Mouse (Mus musculus) MEL (cell line): ENCODE data around the gene Snf8. TPM values are rescaled to one million over a fixed set of nuclear protein-coding genes. Genes with fewer than 3 reads are reported as not detected.

Experiments
- DNase-seq: peaks from one replicate; pipeline ENCODE4 v3.0.0; 2011; ENCODE audit warnings: low read depth, low spot score
- H3K27ac ChIP-seq: 2 replicates; pipeline ENCODE4 v1.5.1; 2012; ENCODE audit warnings: low read depth, mild to moderate bottlenecking, control low read depth, low read length, moderate library complexity; ENCODE audit not compliant: control insufficient read depth
- H3K27me3 ChIP-seq, 2 experiments: fragments of 150-350 bp in 1 of 2; sonication (generic) in 1 of 2; 2 replicates each; pipeline ENCODE4 v1.6.1; 2012; ENCODE audit warnings: low read length in 2 of 2, mild to moderate bottlenecking in 2 of 2, improper control_type of control experiment in 1 of 2, moderate library complexity in 1 of 2; ENCODE audit not compliant: insufficient read depth in 2 of 2, control insufficient read depth in 1 of 2
- H3K36me3 ChIP-seq, 2 experiments: 2 replicates each; pipeline ENCODE4 v1.6.1; 2012 to 2014; ENCODE audit warnings: low read length in 2 of 2, improper control_type of control experiment in 1 of 2, inconsistent platforms in 1 of 2, mild to moderate bottlenecking in 1 of 2; ENCODE audit not compliant: insufficient read depth in 2 of 2, control insufficient read depth in 1 of 2
- H3K4me1 ChIP-seq, 2 experiments: fragments of 150-350 bp in 1 of 2; sonication (generic) in 1 of 2; 2 replicates each; pipeline ENCODE4 v1.6.1; 2012; ENCODE audit warnings: low read length in 2 of 2, improper control_type of control experiment in 1 of 2, mild to moderate bottlenecking in 1 of 2; ENCODE audit not compliant: insufficient read depth in 2 of 2, control insufficient read depth in 1 of 2
- H3K4me3 ChIP-seq, 2 experiments: fragments of 150-350 bp in 1 of 2; sonication (generic) in 1 of 2; 2 replicates each; pipeline ENCODE4 v1.5.1; 2012; ENCODE audit warnings: low read depth in 2 of 2, low read length in 2 of 2, mild to moderate bottlenecking in 2 of 2, moderate library complexity in 2 of 2, control low read depth in 1 of 2, improper control_type of control experiment in 1 of 2; ENCODE audit not compliant: control insufficient read depth in 1 of 2, insufficient read depth in 1 of 2
- H3K79me2 ChIP-seq: 2 replicates; pipeline ENCODE4 v1.6.1; 2012; ENCODE audit warnings: mild to moderate bottlenecking, low read length, moderate library complexity; ENCODE audit not compliant: control insufficient read depth, poor library complexity, insufficient read depth
- H3K9ac ChIP-seq: 2 replicates; pipeline ENCODE4 v1.6.1; 2012; ENCODE audit warnings: low read depth, mild to moderate bottlenecking, control low read depth, low read length, moderate library complexity; ENCODE audit not compliant: control insufficient read depth, poor library complexity, severe bottlenecking
- H3K9me3 ChIP-seq: fragments of 150-350 bp; sonication (generic); replicated peaks from 2 replicates; pipeline ENCODE4 v1.6.1; 2012; ENCODE audit warnings: mild to moderate bottlenecking, low read length, improper control_type of control experiment, moderate library complexity; ENCODE audit not compliant: insufficient read depth
- BHLHE40 ChIP-seq: IDR thresholded peaks from 2 replicates; pipeline ENCODE4 v1.6.1; 2012; ENCODE audit warnings: low read depth, mild to moderate bottlenecking, inconsistent platforms, low read length, improper control_type of control experiment, borderline replicate concordance
- CHD1 ChIP-seq: IDR thresholded peaks from 2 replicates; pipeline ENCODE4 v1.6.1; 2012; ENCODE audit warnings: low read depth, mild to moderate bottlenecking, inconsistent platforms, low read length, improper control_type of control experiment
- CTCF ChIP-seq, 3 experiments: IDR thresholded peaks in 2 of 3; conservative IDR thresholded peaks in 1 of 3; 2 replicates each; pipeline ENCODE4 v1.5.1; 2011 to 2012; ENCODE audit warnings: low read length in 3 of 3, low read depth in 2 of 3, mild to moderate bottlenecking in 2 of 3, improper control_type of control experiment in 1 of 3, inconsistent platforms in 1 of 3, mixed read lengths in 1 of 3, moderate library complexity in 1 of 3; ENCODE audit not compliant: control insufficient read depth in 1 of 3, insufficient read depth in 1 of 3, poor library complexity in 1 of 3, severe bottlenecking in 1 of 3
- E2F4 ChIP-seq: IDR thresholded peaks from 2 replicates; pipeline ENCODE4 v1.6.1; 2011; ENCODE audit warnings: low read depth, low read length, improper control_type of control experiment, borderline replicate concordance
- ELF1 ChIP-seq: IDR thresholded peaks from 2 replicates; pipeline ENCODE4 v1.6.1; 2014; ENCODE audit warnings: low read depth, mild to moderate bottlenecking, inconsistent platforms, low read length, improper control_type of control experiment, moderate library complexity
- EP300 ChIP-seq, 2 experiments: IDR thresholded peaks; 2 replicates each; pipeline ENCODE4 v1.6.1; 2011; ENCODE audit warnings: improper control_type of control experiment in 2 of 2, low read length in 2 of 2, low read depth in 1 of 2, mild to moderate bottlenecking in 1 of 2
- HCFC1 ChIP-seq: IDR thresholded peaks from 2 replicates; pipeline ENCODE4 v1.6.1; 2012; ENCODE audit warnings: low read depth, mild to moderate bottlenecking, inconsistent platforms, low read length, improper control_type of control experiment, moderate library complexity
- JUND ChIP-seq: IDR thresholded peaks from 2 replicates; pipeline ENCODE4 v1.6.1; 2011; ENCODE audit warnings: low read depth, mild to moderate bottlenecking, improper control_type of control experiment, low read length
- MAFK ChIP-seq: IDR thresholded peaks from 2 replicates; pipeline ENCODE4 v1.6.1; 2011; ENCODE audit warnings: low read depth, mild to moderate bottlenecking, low read length, improper control_type of control experiment, borderline replicate concordance
- MAX ChIP-seq: IDR thresholded peaks from 2 replicates; pipeline ENCODE4 v1.6.1; 2011; ENCODE audit warnings: low read length, improper control_type of control experiment
- MYB ChIP-seq: IDR thresholded peaks from 2 replicates; pipeline ENCODE4 v1.6.1; 2011; ENCODE audit warnings: mild to moderate bottlenecking, low read depth, low read length, improper control_type of control experiment
- MYC ChIP-seq: IDR thresholded peaks from 2 replicates; pipeline ENCODE4 v1.6.1; 2011; ENCODE audit warnings: low read depth, mild to moderate bottlenecking, low read length, improper control_type of control experiment, moderate library complexity
- POLR2A ChIP-seq, 2 experiments: IDR thresholded peaks; 2 replicates each; pipeline ENCODE4 v1.6.1; 2011 to 2012; ENCODE audit warnings: low read length in 2 of 2, mild to moderate bottlenecking in 2 of 2, control low read depth in 1 of 2, improper control_type of control experiment in 1 of 2, low read depth in 1 of 2, moderate library complexity in 1 of 2; ENCODE audit not compliant: control insufficient read depth in 1 of 2, insufficient read depth in 1 of 2, poor library complexity in 1 of 2
- POLR2AphosphoS2 ChIP-seq: IDR thresholded peaks from 2 replicates; pipeline ENCODE4 v1.6.1; 2011; ENCODE audit warnings: low read length, improper control_type of control experiment
- RAD21 ChIP-seq: IDR thresholded peaks from 2 replicates; pipeline ENCODE4 v1.6.1; 2011; ENCODE audit warnings: mild to moderate bottlenecking, low read depth, low read length, improper control_type of control experiment
- RCOR1 ChIP-seq: IDR thresholded peaks from 2 replicates; pipeline ENCODE4 v1.6.1; 2012; ENCODE audit warnings: low read depth, mild to moderate bottlenecking, inconsistent platforms, low read length, improper control_type of control experiment
- SMC3 ChIP-seq: IDR thresholded peaks from 2 replicates; pipeline ENCODE4 v1.6.1; 2011; ENCODE audit warnings: low read depth, low read length, improper control_type of control experiment
- TAL1 ChIP-seq: IDR thresholded peaks from 2 replicates; pipeline ENCODE4 v1.6.1; 2012; ENCODE audit warnings: mild to moderate bottlenecking, inconsistent platforms, low read length, moderate library complexity, mixed read lengths
- TBP ChIP-seq: IDR thresholded peaks from 2 replicates; pipeline ENCODE4 v1.8.0; 2011; ENCODE audit warnings: low read depth, low read length, improper control_type of control experiment
- USF1 ChIP-seq: IDR thresholded peaks from 2 replicates; pipeline ENCODE4 v1.6.1; 2014; ENCODE audit warnings: low read depth, mild to moderate bottlenecking, inconsistent platforms, low read length, improper control_type of control experiment, moderate library complexity
- ZC3H11A ChIP-seq: IDR thresholded peaks from 2 replicates; pipeline ENCODE4 v1.6.1; 2012; ENCODE audit warnings: low read depth, mild to moderate bottlenecking, inconsistent platforms, low read length, improper control_type of control experiment
- ZKSCAN1 ChIP-seq: IDR thresholded peaks from 2 replicates; pipeline ENCODE4 v1.6.1; 2012; ENCODE audit warnings: low read depth, mild to moderate bottlenecking, inconsistent platforms, low read length, improper control_type of control experiment, moderate library complexity
- ZMIZ1 ChIP-seq: IDR thresholded peaks from 2 replicates; pipeline ENCODE4 v1.6.1; 2012; ENCODE audit warnings: low read depth, mild to moderate bottlenecking, inconsistent platforms, low read length, improper control_type of control experiment, moderate library complexity
- ZNF384 ChIP-seq: IDR thresholded peaks from 2 replicates; pipeline ENCODE4 v1.6.1; 2012; ENCODE audit warnings: low read depth, mild to moderate bottlenecking, inconsistent platforms, low read length, improper control_type of control experiment
- polyA plus RNA-seq, 2 experiments: library from polyadenylated mRNA; stranded (reverse) in 1 of 2; unstranded in 1 of 2; fragments of >175 nt in 1 of 2; fragments of >200 nt in 1 of 2; gene quantifications; 2 replicates each; pipeline versions ENCODE4 v1.2.1 to v1.2.4; 2012; ENCODE audit warnings: low replicate concordance in 2 of 2, low read depth in 1 of 2; ENCODE audit not compliant: insufficient read length in 2 of 2, insufficient read depth in 1 of 2, missing spikeins in 1 of 2
- total RNA-seq: library from RNA; depleted of rRNA; stranded (reverse); fragments of 300-350 nt; gene quantifications from 2 replicates; pipeline ENCODE4 v1.2.3, GENCODE M21; 2012

Gene Snf8
- total and polyA plus RNA-seq, 3 experiments, result 135 to 183 TPM; not detected in 1

DNA sequence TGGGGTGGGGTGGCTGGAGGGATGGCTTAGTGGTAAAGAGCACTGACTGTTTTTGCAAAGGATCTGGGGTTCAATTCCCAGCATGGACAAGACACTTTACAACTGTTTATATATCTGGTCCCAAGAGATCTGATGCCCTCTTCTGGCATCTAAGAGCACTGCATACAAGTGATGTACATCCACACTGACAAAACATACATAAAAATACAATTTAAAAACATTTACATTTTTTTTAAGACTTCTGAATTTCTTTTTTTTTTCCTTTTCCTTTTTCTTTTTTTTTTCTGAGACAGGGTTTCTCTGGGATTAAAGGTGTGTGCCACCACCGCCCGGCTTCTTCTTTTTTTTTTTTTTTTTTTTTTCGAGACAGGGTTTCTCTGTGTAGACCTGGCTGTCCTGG, 1.4 kb upstream of the Snf8 start (continued):
- TF ChIP-seq JUND, result 0 out of 2 replicates have a peak, but pooled peaks have one; percentile 20
- no peak for TF ChIP-seq POLR2A (IDR thresholded peaks at IDR 0.05; ENCODE audit: control insufficient read depth in 1 of 2, insufficient read depth in 1 of 2, low read depth in 1 of 2, low read length in 2 of 2, poor library complexity in 1 of 2)
- no peak for TF ChIP-seq MAFK

GRCm38 (mm10) chr11:96034116-96034515, 569 bp upstream of the Snf8 start:
- H3K27ac ChIP-seq, result peak overlapping the region; percentile 86
- no peaks in the 10 kb centered on the region for H3K9me3 ChIP-seq
- no peak for TF ChIP-seq POLR2AphosphoS2
- no peak for TF ChIP-seq MYC
- TF ChIP-seq RCOR1, result no peak
- TF ChIP-seq MAX, result no peak; the same call in 1 of the 2 replicates
- TF ChIP-seq CTCF (IDR thresholded peaks at IDR 0.05 in 2 of 3, conservative IDR thresholded peaks at IDR 0.05 in 1 of 3; ENCODE audit: control insufficient read depth in 1 of 3, insufficient read depth in 1 of 3, low read depth in 2 of 3, low read length in 3 of 3, poor library complexity in 1 of 3, severe bottlenecking in 1 of 3), result no peak
- no peak for TF ChIP-seq MYB
- no peak for TF ChIP-seq TAL1
- TF ChIP-seq ELF1, result no peak
- no peak for TF ChIP-seq BHLHE40
- no peak for TF ChIP-seq HCFC1
- TF ChIP-seq ZKSCAN1, result no peak
- no peak for TF ChIP-seq EP300 (IDR thresholded peaks at IDR 0.05; ENCODE audit: low read depth in 1 of 2, low read length in 2 of 2)
- TF ChIP-seq, all 39 proteins: peak for 0
- no peak for DNase-seq
- peaks cover 9 to 35% of the 10 kb centered on the region in 2 experiments for H3K4me1 ChIP-seq
- peak overlapping the region; percentile 83 for H3K9ac ChIP-seq
- H3K36me3 ChIP-seq, result peaks cover 4 to 31% of the 10 kb centered on the region in 2 experiments
- peaks cover 16% of the 10 kb centered on the region for H3K79me2 ChIP-seq
- peak overlapping the region; percentile 75 to 76 for H3K4me3 ChIP-seq
- H3K27me3 ChIP-seq, result no peaks in the 10 kb centered on the region

- H3K27ac ChIP-seq, result no peak overlapping the region
Measured at GRCm38 (mm10) chr11:96035133-96035532, 448 bp downstream of the Snf8 start.

More at GRCm38 (mm10) chr11:96035133-96035532, 448 bp downstream of the Snf8 start:
- H3K27me3 ChIP-seq, result no peaks in the 10 kb centered on the region
- H3K9ac ChIP-seq, result peak overlapping the region; percentile 70
- H3K4me1 ChIP-seq, result peaks cover 9 to 29% of the 10 kb centered on the region in 2 experiments
- H3K9me3 ChIP-seq, result no peaks in the 10 kb centered on the region
- H3K79me2 ChIP-seq, result peaks cover 16% of the 10 kb centered on the region
- H3K36me3 ChIP-seq, result peaks cover 6 to 26% of the 10 kb centered on the region in 2 experiments
- TF ChIP-seq TBP (no peak), RCOR1 (no peak), SMC3 (no peak), E2F4 (no peak), MAFK (no peak), ZC3H11A (no peak), USF1 (no peak), BHLHE40 (no peak), POLR2A (IDR thresholded peaks at IDR 0.05; ENCODE audit: control insufficient read depth in 1 of 2, insufficient read depth in 1 of 2, low read depth in 1 of 2, low read length in 2 of 2, poor library complexity in 1 of 2) (no peak), ZMIZ1 (no peak), ZNF384 (no peak), CHD1 (no peak), MAX (no peak), MYB (no peak), HCFC1 (no peak), ELF1 (no peak), RAD21 (no peak)
- TF ChIP-seq, all 39 proteins: peak for 0
- DNase-seq, result no peak
- H3K4me3 ChIP-seq, result peak overlapping the region; percentile 75 to 76
